Mouse (Mus musculus) neural tube, embryonic 10.5 days (tissue): Measurements from ENCODE around the gene Slc1a5.

Experiments
- DNase-seq: peaks from one replicate; pipeline ENCODE4 v3.0.0-alpha.2; 2017; ENCODE audit warnings: low spot score; ENCODE audit errors: extremely low spot score

Slc1a5 gene

DNA sequence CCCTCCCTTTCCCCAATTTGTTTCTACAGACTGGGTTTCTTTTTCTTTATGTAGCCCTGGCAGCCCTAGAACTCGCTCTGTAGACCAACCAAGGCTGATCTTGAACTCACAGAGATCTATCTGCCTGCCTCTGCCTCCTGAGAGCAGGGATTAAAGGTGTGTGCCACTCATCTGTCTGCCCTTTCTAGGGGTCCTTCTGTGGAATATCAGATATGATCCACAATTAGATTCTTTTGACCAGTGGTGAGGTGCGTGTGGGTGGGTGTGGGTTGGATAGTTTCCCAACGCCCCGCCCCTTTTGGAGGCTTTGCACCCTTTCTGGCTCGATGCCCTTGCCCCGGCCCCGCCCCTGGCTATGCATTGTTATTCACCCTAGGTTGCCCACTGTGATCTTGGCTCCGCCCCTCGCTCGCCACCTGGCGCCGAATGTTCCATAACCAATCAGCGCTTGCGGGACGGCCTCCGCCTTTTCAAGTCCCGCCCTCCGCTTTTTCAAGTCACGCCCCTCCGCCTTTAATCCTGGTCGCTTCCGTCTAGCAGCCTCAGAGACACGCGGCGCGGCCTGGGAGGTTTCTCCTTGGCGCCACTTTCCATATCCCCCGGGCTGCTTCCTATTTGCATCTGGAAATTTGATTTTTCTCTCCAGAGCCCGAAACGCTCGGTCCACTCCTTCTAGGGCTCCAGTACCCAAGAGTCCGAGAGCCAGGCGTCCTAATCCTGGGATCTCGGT lies at the start of gene Slc1a5:
Slc1a5 (plus strand) TSS at position 516 of the 730 bp plus-strand sequence.
- peak; percentile 95 for DNase-seq

- DNase-seq: no peak
Observed at GRCm38 (mm10) chr7:16731893-16732422, 49.2 kb upstream of the Slc1a5 start.

GRCm38 (mm10) chr7:16737606-16738072 lies 43.5 kb upstream of the Slc1a5 start:
- no peak for DNase-seq

DNA sequence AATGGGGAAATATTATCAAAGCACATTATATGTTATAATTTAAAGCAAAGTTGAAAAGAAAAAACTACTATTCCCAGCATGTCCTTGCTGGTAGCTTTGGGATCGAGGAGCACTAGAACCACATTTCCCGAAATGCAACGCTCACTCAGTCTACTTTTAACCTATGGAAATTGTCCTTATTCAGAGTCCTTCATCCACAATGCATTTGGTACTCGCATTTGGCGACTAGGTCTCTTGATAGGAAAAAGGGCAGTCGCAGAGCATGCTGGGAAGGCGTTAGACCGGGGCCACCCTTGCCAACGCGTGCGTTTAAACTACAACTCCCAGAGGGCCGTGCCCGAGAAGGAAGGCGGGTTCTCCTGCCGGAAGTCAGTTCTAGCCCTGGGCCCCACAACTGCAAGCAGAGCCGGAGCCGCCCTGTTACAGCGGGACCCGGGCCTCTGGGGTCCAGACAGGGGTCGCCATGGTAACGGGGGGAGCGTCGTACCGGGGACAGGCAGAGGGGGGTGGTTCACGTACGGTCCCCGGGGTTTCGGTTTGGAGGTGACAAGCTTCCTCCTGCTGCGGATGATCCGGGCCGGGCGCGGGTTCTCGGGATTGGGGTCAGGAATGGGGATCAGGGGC lies 43.0 kb upstream of the Slc1a5 start, which contains the start of gene Ap2s1:
Ap2s1 (plus strand) TSS at position 338 of the 624 bp plus-strand sequence.
- DNase-seq: peak; percentile 93

DNA sequence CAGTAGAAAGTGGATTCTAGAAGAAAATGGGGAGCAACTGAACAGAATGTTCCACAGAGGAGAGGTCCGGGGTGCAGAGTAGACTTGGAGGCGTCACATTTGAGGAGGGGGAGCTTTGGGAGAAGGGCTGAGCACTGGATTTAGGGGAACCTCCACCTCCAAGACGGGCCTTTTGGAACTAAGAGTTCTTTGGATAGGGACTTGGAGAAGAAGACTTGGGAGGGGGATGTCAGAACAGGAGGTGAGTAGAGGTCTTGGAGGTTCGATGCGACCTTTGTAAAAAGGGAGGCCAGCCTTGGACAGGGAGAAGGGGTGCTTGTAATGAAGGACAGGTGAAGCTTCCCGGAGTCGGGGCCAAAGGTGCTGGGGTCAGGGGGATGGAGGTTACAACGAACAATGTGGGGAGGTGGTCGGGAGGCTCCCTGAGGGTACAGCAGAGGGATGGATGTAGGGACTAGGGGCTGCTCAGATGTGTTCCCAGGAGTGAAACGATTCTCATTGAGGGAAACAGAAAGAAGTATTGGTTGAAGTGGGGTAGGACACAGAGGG lies 42.0 kb upstream of the Slc1a5 start:
- DNase-seq: no peak

GRCm38 (mm10) chr7:16745373-16745772 lies 35.8 kb upstream of the Slc1a5 start:
- no peak for DNase-seq

- DNase-seq: peak; percentile 37
Observed at GRCm38 (mm10) chr7:16746093-16746492, 35.0 kb upstream of the Slc1a5 start.

DNA sequence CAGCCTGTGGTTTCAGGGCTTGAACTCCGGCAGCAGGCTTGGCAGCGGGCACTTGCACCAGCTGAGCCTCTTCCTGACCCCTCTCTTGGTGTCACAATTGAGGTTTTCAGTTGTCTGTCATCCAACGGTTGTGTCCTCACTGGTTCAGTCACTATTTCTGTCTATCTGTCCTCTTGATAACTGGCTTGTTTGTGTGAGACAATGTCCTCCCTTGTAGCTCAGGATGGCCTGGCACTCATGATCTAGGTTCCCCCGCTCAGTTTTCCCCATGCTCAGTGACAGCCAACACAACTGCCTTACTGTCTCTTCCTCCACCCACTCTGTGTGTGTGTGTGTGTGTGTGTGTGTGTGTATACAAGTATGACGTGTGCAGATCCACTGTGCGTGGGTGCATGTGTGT lies 33.5 kb upstream of the Slc1a5 start:
- DNase-seq: no peak

DNA sequence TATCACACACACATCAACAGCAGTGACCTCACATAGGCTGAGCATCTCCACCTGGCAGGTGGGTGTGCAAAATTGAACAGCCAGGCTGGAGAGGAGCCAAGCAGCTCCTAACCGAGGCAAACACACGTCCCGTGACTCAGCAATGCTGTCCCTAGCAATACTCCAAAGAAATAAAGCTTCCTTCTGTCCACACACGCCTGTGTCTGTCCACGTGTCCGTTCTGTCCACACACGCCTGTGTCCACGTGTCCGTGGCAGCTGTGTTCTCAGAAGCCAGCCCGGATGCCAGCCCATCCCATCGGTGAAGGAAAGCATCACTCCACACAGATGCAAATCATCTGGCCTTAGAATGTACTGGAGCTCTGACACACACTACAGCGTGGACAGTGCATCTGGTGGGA lies 29.1 kb upstream of the Slc1a5 start:
- no peak for DNase-seq

DNA sequence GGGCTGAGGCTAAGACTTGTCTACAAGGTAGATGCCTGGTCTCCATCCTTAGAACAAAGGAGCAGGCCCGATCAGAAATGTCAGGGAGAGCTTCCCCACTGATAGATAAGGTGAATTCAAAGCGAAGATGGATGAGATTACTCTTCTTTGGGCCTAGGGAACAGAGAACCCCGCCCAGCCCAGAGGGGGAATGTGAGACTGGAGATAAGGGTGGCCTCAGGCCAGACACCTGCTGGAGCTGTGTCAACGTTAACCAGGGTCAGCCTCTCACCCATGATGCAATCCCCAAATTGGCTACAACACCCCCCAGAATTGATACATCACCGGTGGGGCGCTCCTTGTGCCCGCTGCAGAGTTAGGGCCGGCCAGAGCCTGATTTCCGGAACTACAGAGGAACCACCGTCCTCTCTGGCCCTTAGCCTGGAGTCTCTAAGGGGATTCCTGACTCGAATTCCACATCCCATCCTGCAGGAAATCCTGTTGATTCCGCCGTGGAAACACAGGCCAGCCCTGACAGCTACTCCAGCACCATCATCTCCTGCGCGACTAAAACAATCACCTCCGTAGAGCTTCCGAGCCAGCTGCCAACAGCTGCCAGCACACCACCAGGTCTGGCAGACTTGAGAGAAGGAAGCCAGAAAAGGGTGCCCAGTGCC lies 25.6 kb upstream of the Slc1a5 start:
- no peak for DNase-seq

DNA sequence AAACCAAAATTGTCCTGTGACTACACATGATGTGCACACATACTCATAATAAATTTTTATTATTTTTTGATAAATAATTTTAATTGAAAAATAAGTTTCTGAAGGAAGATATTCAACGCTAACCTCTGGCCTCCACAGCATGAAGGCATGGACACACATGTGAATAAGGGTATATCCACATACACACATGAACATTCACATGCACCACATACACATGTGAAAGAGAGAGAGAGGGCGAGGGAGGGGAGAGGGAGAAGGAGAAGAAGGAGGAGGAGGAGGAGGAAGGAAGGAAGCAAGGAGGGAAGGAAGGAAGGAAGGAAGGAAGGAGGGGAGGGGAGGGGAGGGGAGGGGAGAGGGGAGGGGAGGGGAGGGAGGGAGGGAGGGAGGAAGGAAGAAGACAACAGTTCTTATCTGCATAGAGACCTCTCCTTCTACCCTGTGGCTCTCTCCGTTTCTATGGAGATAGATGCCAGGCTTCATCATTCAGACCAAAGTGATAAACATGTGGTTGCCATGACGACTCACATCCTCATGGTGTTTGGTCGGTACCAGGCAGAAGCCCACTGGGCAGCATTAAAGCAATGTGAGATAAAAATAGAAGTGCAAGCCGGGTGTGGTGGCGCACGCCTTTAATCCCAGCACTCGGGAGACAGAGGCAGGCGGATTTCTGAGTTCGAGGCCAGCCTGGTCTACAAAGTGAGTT lies 22.1 kb upstream of the Slc1a5 start:
- DNase-seq: no peak

- peak; percentile 33 for DNase-seq
Observed at GRCm38 (mm10) chr7:16760292-16760691, 20.8 kb upstream of the Slc1a5 start.

- DNase-seq: no peak
Observed at GRCm38 (mm10) chr7:16761005-16761481, 20.1 kb upstream of the Slc1a5 start.

DNA sequence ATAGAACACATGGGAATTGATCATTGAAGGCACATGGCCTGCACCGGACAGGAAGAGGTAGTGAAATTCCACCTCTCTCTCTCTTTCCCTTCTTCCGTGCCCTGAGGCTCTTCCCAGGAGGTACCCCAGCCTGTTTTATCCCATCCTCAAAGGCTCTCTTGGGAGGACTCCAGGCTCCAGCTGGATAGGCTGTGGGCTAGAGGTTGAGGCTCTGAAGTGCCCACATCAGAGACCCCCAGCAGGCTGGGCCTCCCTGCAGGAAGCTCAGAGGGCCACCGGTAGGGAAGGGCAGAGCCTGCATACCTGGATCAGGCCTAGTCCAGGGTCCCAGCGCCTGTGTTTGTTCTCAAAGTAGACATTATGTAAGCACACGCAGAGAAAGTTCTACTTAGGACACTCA lies 19.5 kb upstream of the Slc1a5 start:
- DNase-seq: no peak

DNA sequence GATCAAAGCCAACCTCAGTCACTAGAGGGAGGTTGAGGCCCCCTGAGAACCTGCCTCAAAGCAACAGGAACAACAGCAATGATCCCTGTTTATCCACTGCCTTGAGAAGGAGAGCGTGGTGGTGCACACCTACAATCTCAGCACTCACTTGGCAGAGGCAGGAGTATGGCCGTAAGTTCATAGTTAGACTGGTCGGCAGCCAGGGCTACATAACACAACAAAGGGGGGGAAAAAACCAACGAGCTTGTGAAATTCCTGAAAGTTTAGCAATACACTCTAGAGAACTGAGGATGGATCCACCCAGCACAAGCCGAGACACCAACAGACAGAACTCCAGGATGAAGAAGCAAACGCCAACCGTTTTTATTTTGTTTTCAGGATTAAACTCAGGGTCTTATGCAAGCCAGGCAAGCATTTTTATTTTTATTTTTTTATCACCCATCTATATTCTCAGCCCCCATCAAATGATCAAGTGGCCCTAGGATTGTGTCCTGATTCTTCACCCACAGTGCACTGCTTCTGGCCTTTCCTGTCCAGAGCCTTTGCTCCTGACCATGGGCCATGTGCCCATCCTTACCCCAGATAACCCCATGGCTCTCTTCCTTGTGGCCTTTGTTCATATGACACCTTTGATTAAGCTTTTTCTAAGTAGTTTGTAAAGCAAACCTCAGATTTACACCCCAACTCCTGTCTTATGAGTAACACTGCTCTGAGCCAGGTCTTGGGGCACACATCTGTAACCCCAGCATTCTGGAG lies 17.5 kb upstream of the Slc1a5 start:
- DNase-seq: no peak

DNA sequence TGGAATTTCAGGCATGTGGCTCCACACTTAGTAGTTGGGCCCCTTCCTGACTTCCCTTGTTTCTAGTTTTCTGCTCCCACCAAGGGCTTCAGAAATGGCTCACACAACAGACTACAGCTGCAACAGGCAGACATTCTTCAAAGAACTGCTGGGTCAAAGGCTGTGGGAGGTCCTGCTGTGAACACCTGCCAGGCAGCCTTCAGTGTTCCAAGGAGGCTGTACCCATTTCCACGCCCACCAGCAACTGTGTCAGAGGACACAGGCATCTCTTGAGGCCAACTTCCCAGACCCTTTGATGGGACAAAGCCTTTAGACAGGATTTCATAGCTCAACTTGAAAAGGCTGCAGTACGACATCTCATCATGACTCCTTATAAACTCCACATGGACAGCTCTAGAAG lies 14.7 kb upstream of the Slc1a5 start:
- DNase-seq: no peak

- DNase-seq: no peak
Observed at GRCm38 (mm10) chr7:16775888-16776287, 5.3 kb upstream of the Slc1a5 start.

GRCm38 (mm10) chr7:16780076-16780475 lies 1.1 kb upstream of the Slc1a5 start:
- DNase-seq: no peak

- DNase-seq: no peak
Observed at GRCm38 (mm10) chr7:16781555-16781815, 345 bp downstream of the Slc1a5 start.

DNA sequence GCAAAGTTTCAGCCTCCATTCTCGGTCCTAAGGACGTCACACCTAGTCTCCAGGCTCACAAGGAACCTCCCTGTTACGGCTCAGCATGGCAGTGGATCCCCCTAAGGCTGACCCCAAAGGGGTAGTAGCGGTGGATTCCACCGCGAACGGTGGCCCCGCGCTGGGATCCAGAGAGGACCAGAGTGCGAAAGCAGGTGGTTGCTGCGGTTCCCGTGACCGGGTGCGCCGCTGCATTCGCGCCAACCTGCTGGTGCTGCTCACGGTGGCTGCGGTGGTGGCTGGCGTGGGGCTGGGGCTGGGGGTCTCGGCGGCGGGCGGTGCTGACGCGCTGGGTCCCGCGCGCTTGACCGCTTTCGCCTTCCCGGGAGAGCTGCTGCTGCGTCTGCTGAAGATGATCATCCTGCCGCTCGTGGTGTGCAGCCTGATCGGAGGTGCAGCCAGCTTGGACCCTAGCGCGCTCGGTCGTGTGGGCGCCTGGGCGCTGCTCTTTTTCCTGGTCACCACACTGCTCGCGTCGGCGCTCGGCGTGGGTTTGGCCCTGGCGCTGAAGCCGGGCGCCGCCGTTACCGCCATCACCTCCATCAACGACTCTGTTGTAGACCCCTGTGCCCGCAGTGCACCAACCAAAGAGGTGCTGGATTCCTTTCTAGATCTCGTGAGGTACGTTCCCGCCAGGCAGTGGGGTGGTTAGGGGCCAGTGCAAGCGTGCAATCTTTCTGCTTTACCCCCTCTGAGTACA lies 845 bp downstream of the Slc1a5 start:
- peak; percentile 68 for DNase-seq
